Mouse (Mus musculus) spleen, postnatal 10 days (tissue): ENCODE data around the gene Vmn1r107.
"Not testable (repeated sequence)": the region's sequence is repeated elsewhere in the genome, so short reads cannot be mapped to it uniquely, and the experiment has no call there.

Experiments
- DNase-seq, 2 experiments: peaks; one replicate each; pipeline ENCODE4 v3.0.0; 2021 to 2022; ENCODE audit warnings: low spot score in 2 of 2

Gene Vmn1r107

GRCm38 (mm10) chr7:20668618-20669017, at the start of gene Vmn1r107:
TSS of gene Vmn1r107 (plus strand) at chr7:20668918.
- not testable (repeated sequence) for DNase-seq

GRCm38 (mm10) chr7:20703116-20703515, 34.4 kb downstream of the Vmn1r107 start, which contains the start of gene Vmn1r111:
TSS of gene Vmn1r111 (minus strand) at chr7:20703216.
- DNase-seq, result not testable (repeated sequence)
